ENCODE assay signal across 8 mouse cellular contexts in genomic region chr17:24413557-24414211, GRCm38 (mm10). TPM values are rescaled to one million over a fixed set of nuclear protein-coding genes. Genes with fewer than 3 reads are reported as not detected.
DNase-seq lines count a peak whose midpoint lies in the region; ATAC-seq lines count a peak whose summit lies in the region.

No protein-coding gene starts in this region.

- H3K4me1 ChIP-seq in intestine, embryonic 16.5 days (ENCODE audit: control insufficient read depth, insufficient read depth, low read length): peaks cover 21% of the 10 kb centered on the region

- H3K4me3 ChIP-seq in intestine, embryonic 16.5 days (ENCODE audit: low read length): peak overlapping the region; percentile 83

- ATAC-seq in erythroblast, adult 5-6 weeks (replicated peaks; ENCODE audit: low FRiP score, poor library complexity, severe bottlenecking): peak; percentile 51
- peak; percentile 52 for ATAC-seq in intestine, embryonic 16.5 days
- ATAC-seq in megakaryocyte, adult 5-6 weeks (ENCODE audit: poor library complexity, severe bottlenecking): peak; percentile 45
- ATAC-seq in cerebellum, adult (ENCODE audit: insufficient number of reproducible peaks, low FRiP score, low TSS enrichment): no peak

- H3K4me2 ChIP-seq in intestine, embryonic 16.5 days (ENCODE audit: low read depth, low read length): peak overlapping the region; percentile 75

- DNase-seq in thymus, adult 18-20 months: peak; percentile 20 to 44
- no peak for DNase-seq in thymus, postnatal 0 days (ENCODE audit: low spot score)
- DNase-seq in thymus, postnatal 10 days (ENCODE audit: low spot score in 2 of 2): peak; percentile 15 to 19
- no peak for DNase-seq in retina, postnatal 1 day

- no peaks in the 10 kb centered on the region for H3K27me3 ChIP-seq in intestine, embryonic 16.5 days (replicated peaks; ENCODE audit: control insufficient read depth, insufficient read depth, low read length)

- H3K27ac ChIP-seq in intestine, embryonic 16.5 days (ENCODE audit: low read length): peak overlapping the region; percentile 91

- H3K36me3 ChIP-seq in intestine, embryonic 16.5 days (ENCODE audit: control insufficient read depth, insufficient read depth, low read length): 0 out of 2 replicates have a peak, but pooled peaks cover 5% of the 10 kb centered on the region

- peak overlapping the region; percentile 71 for H3K9ac ChIP-seq in intestine, embryonic 16.5 days (ENCODE audit: low read depth, low read length)

- H3K9me3 ChIP-seq in intestine, embryonic 16.5 days (ENCODE audit: control insufficient read depth, low read length): no peaks in the 10 kb centered on the region

- WGBS in intestine, embryonic 16.5 days: 25% methylated on average over 22 of the region's 22 CpGs

RNA-seq across cellular contexts. Expression of gene Rnps1, which starts 0.7 kb away (rescaled TPM):
- polyA plus RNA-seq in thymus, postnatal 0 days (2015; fragmentation: Nextera tagmentation; extraction: Ambion mirVana): 232 and 240 TPM in 2 replicates
- 38.7 and 42.8 TPM in 2 replicates for total RNA-seq in erythroblast, adult 5-6 weeks (2015; ENCODE audit: low replicate concordance)
- 43.6 and 43.7 TPM in 2 replicates for total RNA-seq in erythroblast, adult 5-6 weeks (2017; ENCODE audit: low replicate concordance)
- 233 and 248 TPM in 2 replicates for polyA plus RNA-seq in intestine, embryonic 16.5 days (2015; fragmentation: Nextera tagmentation; extraction: Ambion mirVana)
- 93.0 and 102 TPM in 2 replicates for total RNA-seq in megakaryocyte, adult 5-6 weeks (2015)
- total RNA-seq in megakaryocyte, adult 5-6 weeks (2017): 115 and 125 TPM in 2 replicates

RNA-seq across cellular contexts. Expression of gene Eci1, which starts 12.8 kb away (rescaled TPM):
- polyA plus RNA-seq in thymus, postnatal 0 days (2015; fragmentation: Nextera tagmentation; extraction: Ambion mirVana): 23.2 and 31.3 TPM in 2 replicates
- total RNA-seq in erythroblast, adult 5-6 weeks (2015; ENCODE audit: low replicate concordance): 2.7 and 5.4 TPM in 2 replicates
- 4.3 and 15.3 TPM in 2 replicates for total RNA-seq in erythroblast, adult 5-6 weeks (2017; ENCODE audit: low replicate concordance)
- polyA plus RNA-seq in intestine, embryonic 16.5 days (2015; fragmentation: Nextera tagmentation; extraction: Ambion mirVana): 159 and 161 TPM in 2 replicates
- total RNA-seq in megakaryocyte, adult 5-6 weeks (2015): 26.0 and 30.6 TPM in 2 replicates
- total RNA-seq in megakaryocyte, adult 5-6 weeks (2017): 10.2 and 19.1 TPM in 2 replicates

RNA-seq across cellular contexts. Expression of gene Dnase1l2, which starts 29.2 kb away (rescaled TPM):
- 1.7 and 1.9 TPM in 2 replicates for polyA plus RNA-seq in thymus, postnatal 0 days (2015; fragmentation: Nextera tagmentation; extraction: Ambion mirVana)
- total RNA-seq in erythroblast, adult 5-6 weeks (2015; ENCODE audit: low replicate concordance): 2.1 TPM in 1 of 2 replicates, not detected in the other
- total RNA-seq in erythroblast, adult 5-6 weeks (2017; ENCODE audit: low replicate concordance): 0.85 and 5.6 TPM in 2 replicates
- polyA plus RNA-seq in intestine, embryonic 16.5 days (2015; fragmentation: Nextera tagmentation; extraction: Ambion mirVana): 1.5 and 1.8 TPM in 2 replicates
- total RNA-seq in megakaryocyte, adult 5-6 weeks (2015): 2.6 and 4.7 TPM in 2 replicates
- total RNA-seq in megakaryocyte, adult 5-6 weeks (2017): 1.4 and 1.7 TPM in 2 replicates

RNA-seq across cellular contexts. Expression of gene E4f1, which starts 56.4 kb away (rescaled TPM):
- polyA plus RNA-seq in thymus, postnatal 0 days (2015; fragmentation: Nextera tagmentation; extraction: Ambion mirVana): 12.2 and 24.5 TPM in 2 replicates
- 15.0 and 20.9 TPM in 2 replicates for total RNA-seq in erythroblast, adult 5-6 weeks (2015; ENCODE audit: low replicate concordance)
- 13.4 and 14.1 TPM in 2 replicates for total RNA-seq in erythroblast, adult 5-6 weeks (2017; ENCODE audit: low replicate concordance)
- 26.1 and 27.1 TPM in 2 replicates for polyA plus RNA-seq in intestine, embryonic 16.5 days (2015; fragmentation: Nextera tagmentation; extraction: Ambion mirVana)
- total RNA-seq in megakaryocyte, adult 5-6 weeks (2015): 20.7 and 27.5 TPM in 2 replicates
- 14.2 and 14.5 TPM in 2 replicates for total RNA-seq in megakaryocyte, adult 5-6 weeks (2017)

RNA-seq across cellular contexts. Expression of gene Pgp, which starts 56.5 kb away (rescaled TPM):
- 55.7 and 57.4 TPM in 2 replicates for polyA plus RNA-seq in thymus, postnatal 0 days (2015; fragmentation: Nextera tagmentation; extraction: Ambion mirVana)
- total RNA-seq in erythroblast, adult 5-6 weeks (2015; ENCODE audit: low replicate concordance): 14.2 and 20.2 TPM in 2 replicates
- 6.1 and 8.1 TPM in 2 replicates for total RNA-seq in erythroblast, adult 5-6 weeks (2017; ENCODE audit: low replicate concordance)
- 83.8 and 87.1 TPM in 2 replicates for polyA plus RNA-seq in intestine, embryonic 16.5 days (2015; fragmentation: Nextera tagmentation; extraction: Ambion mirVana)
- 20.7 and 25.5 TPM in 2 replicates for total RNA-seq in megakaryocyte, adult 5-6 weeks (2015)
- 14.5 and 14.6 TPM in 2 replicates for total RNA-seq in megakaryocyte, adult 5-6 weeks (2017)

Comparison
In these comparisons a context has a peak if more than half of its experiments do, and no peak if none do; other contexts are left out.
1. DNase-seq: peak in thymus, adult 18-20 months (2 of 2) and thymus, postnatal 10 days (2 of 2); none in thymus, postnatal 0 days (single experiment) and retina, postnatal 1 day (single experiment).